Mouse (Mus musculus) heart, adult 9 months (tissue): ENCODE data around the gene Ddx4.
A peak's percentile ranks its signal among the peaks of the same experiment; 100 is the strongest.

ENCODE experiments used
- DNase-seq, 2 experiments: peaks; one replicate each; pipeline ENCODE4 v3.0.0; 2022; ENCODE audit warnings: low spot score in 2 of 2

Gene Ddx4

DNA sequence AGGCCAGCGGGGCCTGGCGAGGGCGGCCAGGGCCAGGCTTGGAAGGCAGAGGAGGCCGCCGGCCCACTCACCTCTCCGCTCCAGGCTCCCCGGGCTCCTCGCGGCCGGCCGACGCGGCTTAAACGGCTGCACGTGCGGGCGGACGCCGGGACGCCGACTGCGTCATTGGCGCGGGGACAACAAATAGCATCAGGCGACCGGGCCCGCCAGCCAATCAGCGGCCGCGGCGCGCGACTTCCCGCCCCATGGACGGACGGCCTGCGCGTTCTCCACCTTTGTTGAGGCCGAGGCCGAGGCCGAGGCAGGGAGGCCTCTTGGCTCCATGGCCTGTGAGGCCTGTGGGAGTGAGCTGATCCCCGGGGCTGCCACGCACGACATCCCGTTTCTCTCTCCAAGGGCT is at the start of gene Ddx4:
Gene Ddx4, minus strand, starts transcription at position 271 of the 400 bp plus-strand sequence.
- no peak for DNase-seq

DNA sequence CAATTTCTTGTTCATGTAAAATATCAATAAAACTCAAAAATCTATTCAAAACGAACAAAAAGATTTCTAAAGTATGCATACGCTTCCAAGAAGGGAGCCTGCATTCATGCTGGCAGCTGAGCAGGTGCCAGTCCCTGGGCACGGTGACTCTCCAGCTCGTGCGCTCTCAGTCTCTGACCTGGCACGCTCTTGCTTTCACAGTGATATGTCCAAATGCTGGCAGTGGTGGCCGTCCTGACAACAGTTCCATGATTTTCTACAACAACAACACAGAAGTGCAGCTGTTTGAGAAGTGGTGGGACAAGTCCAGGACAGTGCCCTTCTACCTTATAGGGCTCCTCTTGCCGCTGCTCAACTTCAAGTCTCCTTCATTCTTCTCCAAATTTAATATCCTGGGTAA is 49.0 kb upstream of the Ddx4 start:
- peak in 1 of 2 experiments; percentile 16 for DNase-seq

DNA sequence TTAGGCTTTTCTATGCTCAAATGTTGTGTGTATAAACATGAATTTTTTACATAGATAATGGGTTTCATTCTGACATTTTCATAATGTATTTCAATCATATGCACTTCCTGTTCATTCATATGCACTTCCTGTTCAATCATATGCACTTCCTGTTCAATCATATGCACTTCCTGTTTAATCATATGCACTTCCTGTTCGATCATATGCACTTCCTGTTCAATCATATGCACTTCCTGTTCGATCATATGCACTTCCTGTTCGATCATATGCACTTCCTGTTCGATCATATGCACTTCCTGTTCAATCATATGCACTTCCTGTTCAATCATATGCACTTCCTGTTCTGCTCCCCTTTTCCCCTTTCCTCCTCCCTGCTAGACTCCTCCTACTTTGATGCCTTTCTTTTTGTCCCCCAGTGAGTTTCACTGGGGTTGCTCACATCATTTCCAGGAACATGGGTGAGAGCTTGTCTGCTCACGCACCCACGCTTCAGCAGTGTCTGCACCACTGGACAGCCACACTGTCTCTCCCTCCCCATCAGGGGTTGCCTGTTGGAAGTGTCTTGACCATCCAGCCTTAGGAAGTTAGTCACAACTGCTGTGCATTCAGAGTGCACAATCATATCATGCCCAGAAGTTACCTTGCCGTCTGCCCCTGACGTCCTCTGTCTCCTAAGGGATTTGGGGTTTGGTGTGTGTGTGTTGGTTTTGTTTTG is 43.4 kb upstream of the Ddx4 start:
- DNase-seq, result no peak

DNA sequence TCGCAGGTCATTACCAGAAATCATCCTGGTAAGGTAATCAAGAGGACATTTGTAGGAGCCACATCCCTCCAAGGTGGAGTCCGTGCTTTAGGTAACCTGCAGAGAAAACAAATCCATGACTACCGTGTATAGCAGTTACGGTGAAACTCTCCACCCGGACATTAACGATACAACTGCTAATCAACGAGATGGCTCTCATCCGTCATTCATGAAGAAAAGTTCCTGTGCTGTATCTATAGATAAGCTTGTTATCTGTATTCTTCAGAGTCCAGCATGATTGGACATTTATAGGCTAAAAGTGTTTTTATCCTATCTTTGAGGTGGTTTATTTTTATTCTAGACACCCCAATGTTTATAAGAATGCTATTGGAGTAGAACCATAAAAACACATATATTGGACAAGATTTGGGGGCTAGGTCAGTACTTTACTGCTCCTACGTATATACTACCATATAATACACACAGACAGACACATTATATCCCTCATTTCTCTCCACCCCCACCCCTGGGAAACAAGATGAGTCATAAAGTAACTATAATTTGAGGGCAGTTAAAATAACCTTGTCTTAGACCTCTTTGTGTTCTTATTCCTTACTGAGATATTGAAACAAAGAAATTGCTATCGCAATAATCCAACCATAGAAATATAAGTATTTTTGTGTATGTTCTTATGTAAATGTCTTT is 40.7 kb upstream of the Ddx4 start:
- no peak for DNase-seq

DNA sequence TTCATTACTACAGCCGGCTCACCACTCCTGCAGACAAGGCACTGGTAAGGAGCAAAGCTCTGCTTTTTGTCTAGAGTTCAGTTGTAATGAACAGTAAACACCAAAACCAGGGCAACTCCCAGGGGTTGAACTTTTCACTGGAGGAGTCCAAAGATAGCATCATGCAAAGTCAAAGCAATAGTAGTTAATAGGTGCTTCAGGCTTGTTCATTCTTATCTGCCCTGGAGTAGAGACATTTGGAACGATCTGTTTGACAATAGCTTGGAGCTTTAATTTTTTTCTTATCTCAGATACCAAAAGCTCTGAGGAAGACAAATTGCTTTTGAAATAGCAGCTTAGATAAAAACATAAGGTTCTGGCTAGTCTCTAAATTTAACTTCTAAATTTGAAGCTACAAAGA is 33.9 kb upstream of the Ddx4 start:
- DNase-seq, result no peak

DNA sequence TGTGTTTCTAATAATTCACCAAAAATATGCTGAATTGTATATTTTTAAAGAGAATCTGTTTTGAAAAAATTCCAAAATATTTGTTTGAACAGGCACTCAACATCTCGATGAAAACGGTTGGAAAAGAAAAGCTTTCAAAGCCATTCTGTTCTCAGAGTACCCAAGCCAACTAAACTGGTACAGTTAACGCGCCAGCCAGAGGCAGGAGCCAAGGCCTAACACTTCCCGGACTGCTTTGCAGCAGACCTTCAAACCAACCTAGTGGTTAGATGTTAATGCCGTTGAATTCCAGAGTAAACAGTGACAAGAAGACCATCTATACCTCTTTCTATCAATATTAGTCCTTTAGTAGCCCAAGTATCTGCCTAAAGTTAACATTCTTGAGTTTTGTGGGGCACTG is 31.7 kb upstream of the Ddx4 start:
- no peak for DNase-seq

DNA sequence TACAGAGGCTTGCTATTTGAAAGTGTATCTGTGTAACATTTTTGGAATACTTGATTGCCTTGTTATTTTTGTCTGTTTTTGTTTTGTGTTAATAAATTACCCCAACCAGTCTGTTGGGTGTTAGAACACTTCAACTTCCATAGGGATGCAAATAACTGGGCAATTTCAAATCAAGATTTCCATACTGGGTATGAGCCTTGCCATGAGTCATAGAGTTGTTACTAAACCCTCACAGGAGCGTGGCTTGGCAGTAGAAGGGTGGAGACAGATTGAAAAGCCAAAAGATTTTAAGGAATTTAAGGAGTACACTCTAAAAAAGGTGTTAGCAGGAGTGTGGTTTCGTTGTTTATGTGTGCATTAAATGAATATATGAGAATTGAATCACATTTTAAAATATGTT is 31.0 kb upstream of the Ddx4 start:
- DNase-seq, result no peak

DNA sequence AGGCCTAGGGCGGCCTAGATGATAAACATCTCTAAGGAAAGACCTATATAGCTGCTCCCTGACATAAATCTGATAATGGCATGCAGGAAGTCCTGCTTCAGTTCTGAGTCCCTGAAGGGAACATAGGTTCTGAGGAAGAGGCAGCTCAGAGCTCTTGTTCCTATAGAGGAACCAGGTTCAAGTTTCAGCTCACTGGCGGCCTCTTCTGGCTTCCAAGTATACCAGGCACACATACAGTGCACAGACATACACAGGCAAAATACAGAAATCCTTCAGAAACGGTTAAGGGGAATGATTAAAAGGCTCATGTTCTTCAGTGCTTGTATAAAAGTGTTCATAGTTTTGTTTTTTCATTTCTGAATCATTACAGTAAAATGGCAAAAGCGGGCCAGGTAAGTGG is 25.9 kb upstream of the Ddx4 start:
- DNase-seq, result no peak

DNA sequence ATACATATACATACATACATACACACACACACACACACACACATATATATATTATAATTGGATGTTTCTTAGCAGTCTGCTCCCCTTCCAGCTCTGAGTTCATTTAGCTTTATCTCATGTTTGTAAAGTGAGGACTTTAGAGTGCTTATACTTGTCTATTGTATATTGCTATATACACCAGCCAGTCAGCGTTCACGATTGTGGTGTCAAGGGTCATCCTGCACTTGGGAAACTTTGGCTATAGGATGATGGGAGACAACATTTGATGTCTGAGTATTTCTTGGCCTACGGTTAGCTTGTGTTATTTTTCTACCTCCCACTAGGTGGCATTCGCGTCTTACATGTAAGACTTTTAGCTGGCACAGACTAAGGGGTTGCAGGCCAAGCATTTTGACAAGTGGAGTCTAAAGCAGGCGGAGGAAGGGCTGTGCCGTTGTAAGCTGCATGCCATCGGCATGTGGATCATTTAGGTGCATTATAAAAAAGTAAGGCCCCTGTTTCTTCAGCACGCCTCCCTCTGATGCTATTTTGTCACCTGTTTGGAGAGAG is 21.7 kb upstream of the Ddx4 start:
- peak; percentile 58 to 74 for DNase-seq

DNA sequence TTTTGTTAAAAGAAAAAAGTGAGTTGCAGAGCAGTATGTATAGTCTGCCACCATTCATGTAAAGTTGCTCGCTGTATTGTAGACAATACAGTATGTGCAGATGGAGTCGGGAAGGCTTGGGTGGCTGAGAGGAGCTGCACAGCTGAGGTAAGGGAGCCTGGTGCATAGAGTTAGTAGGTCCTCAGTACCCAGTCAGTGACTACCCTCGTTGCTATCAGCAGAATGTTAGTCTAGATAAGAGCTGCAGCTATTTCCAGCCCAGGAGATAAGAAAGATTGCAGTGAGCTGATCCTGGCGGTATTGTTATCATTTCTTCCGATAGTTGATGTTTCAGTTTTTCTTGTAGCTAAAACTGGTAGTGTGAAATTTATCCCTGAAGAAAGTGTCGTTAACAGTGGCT is 20.5 kb upstream of the Ddx4 start:
- DNase-seq, result no peak

DNA sequence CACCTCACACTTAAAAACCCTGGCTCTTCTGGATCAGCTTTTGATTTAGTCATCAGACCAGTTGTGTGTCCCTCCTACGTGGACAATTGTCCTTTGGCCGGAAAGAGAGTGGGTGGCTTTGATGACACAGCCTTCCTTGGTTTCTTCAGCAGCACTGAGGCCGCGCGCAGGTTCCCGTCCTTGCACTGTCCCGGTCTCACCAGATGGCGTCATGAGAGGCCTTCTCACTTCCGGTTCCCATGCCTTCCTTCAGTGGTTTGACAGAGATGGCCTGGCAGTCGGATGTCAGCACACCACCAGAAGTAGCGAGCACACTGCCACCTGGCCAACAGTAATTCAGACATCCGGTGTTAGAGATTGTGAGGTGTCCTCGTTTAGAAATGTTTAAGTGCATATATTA is 19.4 kb upstream of the Ddx4 start:
- no peak for DNase-seq

DNA sequence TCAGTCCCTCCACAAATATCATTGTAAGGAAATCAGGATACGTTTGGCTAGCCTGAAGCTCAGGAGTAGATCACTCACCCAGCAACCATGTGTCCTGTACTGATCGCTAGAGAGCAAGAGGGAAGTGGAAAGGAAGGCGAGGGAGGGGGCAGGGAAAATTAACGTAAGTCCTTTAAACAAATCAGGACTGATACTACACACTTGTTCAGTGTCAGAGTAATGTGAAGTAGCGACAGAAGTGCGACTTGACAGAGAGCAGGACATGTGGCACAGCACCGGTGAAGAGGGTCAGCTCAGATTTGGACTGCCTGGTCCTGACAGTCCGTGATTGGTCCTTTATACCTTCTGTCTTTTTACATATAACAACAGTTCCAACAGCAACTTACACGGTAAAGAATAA is 14.9 kb upstream of the Ddx4 start:
- DNase-seq, result no peak

DNA sequence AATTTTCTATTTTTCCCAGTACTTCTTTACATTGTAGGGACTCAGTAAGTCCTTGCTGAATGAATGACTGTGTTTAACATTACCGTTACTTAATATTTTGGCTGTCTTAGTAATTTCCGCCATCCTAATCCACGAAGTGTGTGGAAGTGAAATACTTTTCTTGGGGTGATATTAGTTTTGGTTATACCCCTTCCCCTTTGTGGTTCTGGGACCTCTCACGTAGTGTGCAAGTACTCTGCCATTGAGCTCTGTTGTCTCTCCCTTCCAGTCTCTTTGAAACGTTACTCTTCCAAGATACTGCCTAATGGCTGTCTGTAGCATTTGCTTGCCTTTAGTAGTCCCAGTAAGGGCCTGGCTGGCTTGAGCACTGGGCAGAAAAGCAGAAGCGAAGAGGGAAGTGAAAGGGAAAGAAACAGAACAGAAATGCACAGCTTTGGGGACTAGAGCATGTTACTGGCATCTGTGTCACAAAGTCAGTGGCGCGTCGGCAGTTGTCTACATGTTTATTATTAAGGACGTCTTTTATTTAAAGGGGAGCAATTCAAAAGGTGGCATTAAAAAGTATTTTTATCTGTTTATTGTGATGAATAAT is 14.3 kb upstream of the Ddx4 start:
- no peak for DNase-seq

DNA sequence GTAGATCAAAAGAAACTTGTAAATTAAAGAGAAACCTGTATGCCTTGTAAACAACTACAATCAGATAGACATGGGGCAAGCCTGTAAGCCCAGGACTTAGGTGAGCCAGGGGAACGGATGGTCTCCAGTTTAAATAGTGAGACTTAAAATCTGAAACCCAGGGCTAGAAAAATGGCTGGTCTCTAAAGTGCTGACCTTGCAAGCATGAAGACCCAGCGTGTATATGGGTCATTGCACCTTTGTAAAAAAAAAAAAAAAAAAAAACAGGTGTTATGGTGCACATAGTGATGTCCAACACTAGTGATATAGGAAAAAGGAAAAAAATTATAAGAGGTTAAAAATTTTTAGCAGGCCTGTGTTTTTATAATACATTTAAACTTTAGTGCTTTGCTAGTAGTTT is 9.4 kb upstream of the Ddx4 start:
- DNase-seq, result no peak

DNA sequence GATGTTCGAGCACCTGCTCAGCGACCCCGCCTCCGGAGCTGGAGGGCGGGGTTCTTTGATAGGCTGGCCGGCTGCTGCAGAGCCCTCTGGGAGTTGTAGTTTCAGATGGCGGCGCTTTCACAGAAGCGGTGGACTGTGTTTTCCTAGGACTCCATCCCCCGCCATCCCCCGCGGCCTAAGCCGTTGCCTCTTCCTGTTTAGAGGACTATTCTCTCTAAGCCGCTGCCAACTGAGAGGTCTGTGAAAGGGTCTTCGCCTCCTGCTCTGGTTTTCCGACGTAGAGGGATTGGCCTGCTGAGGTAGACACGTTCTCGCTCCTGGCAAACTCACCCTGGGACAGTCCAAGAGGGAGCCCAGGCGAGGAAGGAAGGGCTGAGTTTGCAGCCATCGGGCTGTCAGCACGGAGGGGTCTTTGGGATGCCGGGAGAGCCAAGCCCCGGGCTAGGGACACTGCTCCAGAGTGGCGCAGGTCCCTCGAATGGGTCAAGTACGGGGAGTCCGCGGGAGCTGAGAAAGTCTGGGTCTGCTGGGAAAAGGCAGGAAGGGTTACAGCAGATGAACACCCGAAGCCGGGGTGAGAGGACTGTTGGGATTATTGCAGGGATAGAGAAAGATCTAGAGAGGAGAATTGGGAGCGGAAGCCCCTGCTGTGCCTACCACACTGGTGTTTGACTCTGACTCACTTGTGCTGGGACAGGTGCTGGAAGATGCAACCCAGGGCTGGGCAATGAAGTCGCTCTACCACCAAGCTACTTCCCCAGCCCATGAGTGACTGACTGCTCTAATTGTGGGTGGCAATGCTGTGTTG is 8.5 kb upstream of the Ddx4 start, which contains the start of gene Slc38a9:
Gene Slc38a9, plus strand, starts transcription at position 178 of the 808 bp plus-strand sequence.
- peak; percentile 93 to 94 for DNase-seq

DNA sequence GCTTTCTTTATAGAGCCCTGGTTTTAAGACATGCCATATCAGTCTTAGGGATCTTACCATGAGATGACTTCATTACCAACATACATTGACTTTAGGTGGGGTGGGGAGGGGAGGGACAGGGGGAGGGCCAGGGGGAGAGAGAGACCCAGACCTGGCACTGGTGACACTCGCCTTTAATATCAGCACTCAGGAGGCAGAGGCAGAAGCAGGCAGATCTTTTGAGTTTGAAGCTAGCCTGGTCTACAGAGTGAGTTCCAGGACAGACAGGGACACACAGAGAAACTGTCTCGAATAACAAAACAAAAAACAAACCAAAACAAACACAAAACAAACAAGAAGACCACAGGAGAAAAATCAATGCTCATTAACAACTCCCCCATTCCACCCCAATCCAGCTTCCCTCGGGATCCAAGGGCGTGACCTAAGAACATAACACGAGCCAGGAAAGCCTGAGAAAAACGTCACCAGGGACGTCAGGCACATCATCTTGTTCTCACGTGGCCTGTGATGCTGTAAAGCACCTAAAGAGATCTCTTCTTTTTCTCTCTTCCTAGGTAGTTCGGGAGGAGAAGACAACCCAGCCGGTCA is 7.8 kb upstream of the Ddx4 start:
- no peak for DNase-seq

DNA sequence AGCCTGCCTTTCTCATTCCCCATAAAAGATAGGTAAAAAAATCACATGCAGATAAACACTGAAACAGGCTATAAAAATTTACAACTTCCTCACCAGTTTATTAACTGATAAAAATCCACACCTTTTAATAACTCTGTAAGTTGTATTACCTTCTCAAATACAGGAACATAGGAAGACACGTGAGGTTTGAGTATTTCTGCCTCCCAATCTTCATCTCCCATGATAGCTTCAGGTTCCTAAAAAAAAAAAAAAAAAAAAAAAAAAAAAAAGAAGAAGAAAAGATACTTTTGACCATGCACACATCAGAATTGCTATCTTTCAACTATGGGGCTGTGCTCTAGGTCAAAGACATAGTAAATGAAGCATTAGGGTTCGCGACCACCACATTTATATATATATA is 1.1 kb downstream of the Ddx4 start:
- DNase-seq, result no peak

DNA sequence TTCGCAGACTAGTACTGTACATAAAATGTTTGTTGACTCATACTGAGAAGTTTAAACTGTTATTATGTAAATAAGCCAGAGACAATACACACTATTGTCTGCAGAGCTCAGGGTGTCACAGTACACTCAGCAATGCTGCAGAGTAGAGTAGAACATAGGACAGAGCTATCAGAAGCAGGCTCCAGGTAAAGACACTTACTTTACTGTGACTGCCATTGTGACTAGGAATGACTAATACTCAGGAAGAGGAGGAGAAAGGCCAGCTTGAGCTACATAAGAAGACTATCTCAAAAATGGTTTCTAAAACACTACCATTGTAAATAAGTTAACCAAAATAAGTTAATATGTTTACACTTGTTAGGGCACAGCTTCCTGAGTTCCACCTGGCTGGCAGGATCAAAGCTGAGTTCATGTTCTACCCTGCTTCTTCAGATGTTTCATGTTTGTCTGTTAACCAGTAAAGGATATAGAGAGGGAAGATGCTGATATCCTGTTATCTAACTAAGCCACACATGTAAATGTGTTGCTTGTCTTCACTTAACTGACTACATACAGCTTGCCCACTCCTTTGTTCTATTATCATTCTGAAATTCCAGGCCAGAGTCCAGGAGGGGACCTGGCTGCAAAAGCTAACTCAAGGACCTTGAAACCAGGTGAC is 6.6 kb downstream of the Ddx4 start:
- no peak for DNase-seq

DNA sequence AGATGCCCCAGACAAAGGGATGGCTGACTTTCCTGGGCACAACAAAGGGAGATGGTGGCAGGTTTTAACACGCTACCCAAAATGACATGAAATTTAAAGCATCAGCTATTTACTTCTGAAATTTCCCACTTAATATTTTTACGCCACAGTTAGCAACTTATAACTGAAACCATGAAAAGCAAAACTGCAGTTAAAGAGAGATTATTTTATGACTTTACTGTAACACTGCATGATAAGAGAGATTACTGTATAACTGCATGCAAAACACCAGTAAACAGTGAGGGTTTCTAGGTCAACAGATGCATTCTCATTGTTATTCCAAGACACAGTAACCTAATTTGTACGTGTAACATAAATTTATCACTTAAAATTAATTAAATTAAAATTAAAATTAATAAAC is 7.3 kb downstream of the Ddx4 start:
- DNase-seq, result no peak

DNA sequence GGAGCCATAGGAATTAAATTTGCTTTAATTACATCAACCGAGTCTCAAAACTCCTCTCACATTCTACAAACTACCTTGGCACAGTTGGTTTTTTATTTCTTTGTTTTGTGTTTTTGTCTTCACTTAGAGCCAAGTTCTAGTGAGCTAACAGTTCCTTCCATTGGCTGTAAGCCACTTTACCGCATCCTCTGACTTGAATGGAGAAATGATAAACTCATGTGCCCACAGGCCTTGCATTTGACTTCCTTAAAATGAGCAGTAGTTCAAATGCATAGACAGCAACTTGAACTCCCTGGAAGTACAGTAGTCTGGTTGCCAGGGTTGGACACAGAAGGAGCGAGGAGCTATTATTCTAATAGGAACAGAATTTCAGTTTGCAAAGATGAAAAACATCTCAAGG is 9.4 kb downstream of the Ddx4 start:
- DNase-seq, result no peak

DNA sequence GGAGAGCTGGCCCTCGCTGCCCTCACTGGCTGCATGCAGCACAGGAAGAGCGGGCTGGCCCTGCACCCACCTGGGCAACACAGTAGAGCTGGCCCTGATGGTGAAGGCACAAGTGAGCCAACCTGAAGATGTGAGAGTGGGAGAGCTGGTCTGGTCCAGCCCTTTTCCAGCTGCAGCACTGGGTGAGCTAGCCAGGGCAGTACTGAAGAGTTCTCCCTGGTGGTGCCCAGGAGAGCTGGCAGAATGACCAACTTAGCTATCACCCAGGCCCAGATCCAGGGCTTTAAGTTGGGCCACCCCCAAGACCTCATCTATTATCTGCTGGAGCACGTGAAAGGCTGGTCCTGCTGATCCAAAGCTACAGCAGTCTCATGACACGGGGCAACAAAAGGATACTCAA is 13.2 kb downstream of the Ddx4 start:
- DNase-seq, result peak; percentile 10 to 14
